Mouse (Mus musculus): Measurements from ENCODE around the gene Rpl31.

Gene Rpl31

DNA sequence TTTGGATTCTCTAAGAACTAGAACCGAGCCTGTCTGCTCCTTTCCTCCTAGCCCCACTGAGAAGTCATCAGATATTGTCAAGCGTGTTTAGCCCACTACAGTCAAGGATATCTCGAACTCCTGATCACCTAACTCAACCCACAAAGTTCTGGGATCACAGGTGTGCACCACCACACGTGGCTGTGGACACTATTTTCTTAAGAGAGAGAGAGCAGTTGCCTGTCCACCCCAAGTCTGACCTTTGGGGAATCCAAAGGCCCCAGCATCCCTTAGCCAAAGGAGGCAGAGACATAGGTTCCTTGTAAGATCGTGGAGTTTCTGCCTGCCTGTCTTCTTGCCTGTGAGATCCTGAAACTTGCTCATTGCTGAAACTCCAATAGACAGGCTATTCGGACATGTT lies 597 bp upstream of the Rpl31 start:
- no peak for DNase-seq (ENCODE audit: low read depth, low spot score)

DNA sequence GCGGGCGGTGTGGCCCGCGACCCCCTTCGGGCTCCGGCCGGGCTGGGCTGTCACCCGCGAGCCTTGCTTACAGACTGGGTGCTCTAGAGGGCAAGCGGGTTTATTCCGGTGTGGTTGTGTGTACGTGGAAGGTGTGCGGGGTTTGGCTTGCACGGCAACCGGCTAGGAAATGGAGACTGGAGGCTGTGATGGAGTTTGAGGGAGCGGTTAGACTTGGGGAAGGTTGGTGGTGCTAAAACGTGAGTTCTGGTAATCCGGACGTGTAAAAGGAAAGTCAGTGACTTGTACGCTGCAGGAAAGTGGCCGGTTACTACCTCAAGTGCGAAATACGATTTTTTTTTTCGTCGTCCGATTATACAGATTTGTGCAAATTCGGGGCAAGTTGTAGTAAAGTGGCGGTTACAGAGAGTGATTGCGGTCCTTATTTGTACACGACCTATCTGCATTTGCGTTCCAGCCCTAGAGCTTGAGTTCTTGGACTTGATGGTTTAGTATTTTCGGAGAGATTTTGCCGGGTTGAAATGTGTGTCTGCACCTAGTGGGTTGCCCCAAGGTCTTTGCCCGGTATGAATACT lies 712 bp downstream of the Rpl31 start:
- no peak for DNase-seq (ENCODE audit: low read depth, low spot score)

DNA sequence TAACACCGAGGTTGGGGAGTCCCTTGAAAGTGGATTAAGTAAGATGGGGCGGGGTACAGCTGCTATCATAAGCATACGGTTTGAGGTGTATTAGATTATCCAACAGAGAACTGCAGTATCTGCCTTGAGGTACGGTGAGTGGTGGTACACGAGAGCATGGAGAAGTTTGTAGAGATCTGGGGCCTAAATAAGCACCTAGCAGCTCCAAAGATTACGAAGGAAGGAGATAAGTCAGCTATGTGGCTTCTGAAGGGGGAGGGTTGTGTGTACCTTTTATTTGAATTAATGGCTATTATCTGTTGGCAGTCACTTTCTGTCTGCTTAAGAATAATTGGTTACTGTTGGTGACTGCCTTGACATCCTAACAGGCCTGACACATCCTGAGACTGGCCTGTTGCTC lies 2.8 kb downstream of the Rpl31 start:
- no peak for DNase-seq (ENCODE audit: low read depth, low spot score)

DNA sequence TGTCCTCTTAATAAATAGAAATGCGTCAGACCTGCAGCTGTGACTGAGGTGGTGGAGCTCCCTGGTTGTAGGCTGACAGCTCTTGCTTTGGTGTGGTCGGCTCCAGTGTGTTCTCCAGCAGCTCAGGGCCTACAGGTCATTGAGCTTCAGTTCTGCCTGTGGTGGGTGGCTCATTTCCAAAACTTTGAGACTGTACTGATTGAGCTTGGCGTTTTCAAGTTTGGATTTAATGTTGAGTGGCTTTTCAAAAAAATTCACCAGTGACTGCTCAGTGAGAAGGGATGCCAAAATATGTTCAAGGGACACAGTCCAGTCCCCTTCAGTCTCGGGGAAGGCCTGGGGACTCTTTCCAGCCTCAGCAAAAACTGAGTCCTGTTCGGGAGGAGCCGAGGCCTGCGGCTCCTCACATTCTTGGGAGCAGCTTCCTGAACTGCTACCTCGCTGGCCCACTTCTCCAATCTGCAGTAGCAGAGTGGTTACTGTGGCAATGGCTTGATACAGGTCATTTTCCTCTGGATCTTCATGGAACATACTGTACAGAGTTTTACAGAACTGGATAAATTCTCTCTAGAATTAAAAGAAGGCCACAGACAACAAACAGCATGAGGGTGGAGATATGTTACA lies 4.7 kb downstream of the Rpl31 start:
- no peak for DNase-seq (ENCODE audit: low read depth, low spot score)

DNA sequence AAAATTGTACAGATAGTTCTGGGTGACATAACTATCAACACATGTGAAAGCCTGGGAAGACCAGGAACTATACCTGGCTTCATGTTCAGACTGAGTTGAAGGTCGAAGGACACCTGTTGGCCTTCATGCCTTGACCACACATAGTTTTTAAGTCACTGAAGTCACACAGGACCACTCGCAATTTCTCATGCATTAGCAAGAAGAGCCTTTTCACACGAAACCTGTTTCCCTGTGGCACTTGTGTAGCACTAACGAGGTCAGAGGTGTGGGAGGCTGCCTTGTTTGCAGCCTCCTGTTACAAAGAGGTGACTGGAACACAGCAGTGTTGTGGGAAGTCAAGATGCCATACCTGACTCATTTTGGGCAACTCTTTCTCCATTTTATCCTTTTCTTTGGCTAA lies 5.7 kb downstream of the Rpl31 start:
- no peak for DNase-seq (ENCODE audit: low read depth, low spot score)

DNA sequence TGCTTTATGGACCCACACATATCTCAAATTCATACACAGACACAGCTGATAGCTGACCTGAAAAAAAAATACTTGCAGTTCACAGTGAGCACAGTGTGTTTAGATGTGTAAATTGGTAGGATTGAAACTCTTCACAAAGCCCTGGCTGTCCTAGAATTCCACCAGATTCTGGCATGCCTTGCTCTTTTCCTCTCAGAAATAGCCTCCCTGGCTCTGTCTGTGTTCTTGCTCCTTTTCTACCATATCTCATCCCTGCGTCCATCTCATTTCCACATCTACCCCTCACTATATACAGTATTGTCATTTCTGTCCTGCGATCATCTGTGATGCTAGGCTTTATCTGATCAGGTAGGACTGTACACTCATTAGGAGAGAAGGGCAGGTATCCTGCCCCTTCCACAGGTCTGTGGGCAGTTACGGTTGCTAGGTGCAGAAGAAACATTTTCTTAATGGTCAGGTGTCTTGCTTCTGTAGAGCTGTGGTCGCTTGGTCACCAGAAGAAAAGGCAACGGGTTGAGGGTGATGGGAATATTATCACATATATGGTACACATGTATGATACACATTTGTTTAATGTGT lies 6.7 kb downstream of the Rpl31 start:
- DNase-seq (ENCODE audit: low read depth, low spot score): no peak

DNA sequence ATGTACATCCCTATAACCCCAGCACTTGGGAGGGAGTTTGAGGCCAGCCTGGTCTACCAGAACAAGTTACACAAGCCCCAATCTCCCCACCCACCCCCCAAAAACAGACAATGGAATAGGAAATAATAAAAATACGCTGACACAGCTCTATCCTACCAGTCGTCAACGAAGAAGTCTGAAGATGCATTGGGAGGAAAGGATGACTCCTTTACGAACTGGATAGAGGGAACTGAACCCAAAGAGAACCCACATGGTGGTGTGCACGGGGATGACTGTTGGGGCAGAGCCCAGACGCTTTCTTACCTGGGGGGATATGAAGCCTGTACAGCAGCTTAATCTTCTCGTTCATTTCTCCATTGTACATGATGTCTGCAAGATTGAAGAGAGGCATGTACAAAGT lies 8.5 kb downstream of the Rpl31 start:
- DNase-seq (ENCODE audit: low read depth, low spot score): no peak

DNA sequence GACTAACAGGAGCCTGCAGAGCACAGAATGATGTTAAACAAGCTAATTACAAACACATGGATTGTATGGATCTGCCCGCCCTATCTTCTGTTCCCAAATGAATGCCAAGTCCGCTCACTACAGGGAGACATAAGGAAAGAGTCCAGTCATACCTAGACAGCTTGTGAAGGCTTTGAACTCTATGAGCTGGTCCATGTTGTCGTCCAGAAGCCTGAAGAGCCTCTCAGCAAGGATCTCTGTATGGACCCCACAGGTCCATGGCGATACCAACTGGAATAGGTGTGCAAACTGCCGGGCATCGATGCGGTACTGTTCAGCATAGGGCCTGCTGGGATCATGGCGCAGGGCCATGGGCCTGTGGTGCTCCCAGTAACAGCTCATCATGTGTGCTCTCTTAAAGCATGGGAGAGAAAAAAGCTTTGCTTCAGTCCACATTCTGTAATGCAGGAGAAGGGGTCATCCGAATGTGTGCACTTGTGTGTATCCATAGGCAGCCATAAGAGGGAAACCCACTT lies 9.1 kb downstream of the Rpl31 start:
- DNase-seq (ENCODE audit: low read depth, low spot score): no peak

DNA sequence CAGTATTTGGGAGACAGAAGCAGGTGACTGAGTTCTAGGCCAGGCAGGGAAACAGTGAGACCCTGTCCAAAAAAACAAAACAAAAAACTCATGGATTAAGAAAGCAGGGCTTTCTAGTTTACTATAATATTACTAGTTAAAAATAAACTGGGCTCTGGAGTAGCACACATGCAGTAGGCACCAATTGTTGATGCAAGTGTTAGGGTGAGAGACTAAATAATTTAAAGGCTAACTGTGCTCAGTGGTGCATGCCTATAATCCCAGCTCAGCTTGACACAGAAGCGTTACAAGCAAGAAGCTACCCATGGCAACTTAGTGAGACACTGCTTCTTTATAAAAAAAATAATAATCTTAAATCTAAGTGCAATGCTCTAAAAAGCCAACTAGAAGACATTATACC lies 10.9 kb downstream of the Rpl31 start:
- no peak for DNase-seq (ENCODE audit: low read depth, low spot score)

DNA sequence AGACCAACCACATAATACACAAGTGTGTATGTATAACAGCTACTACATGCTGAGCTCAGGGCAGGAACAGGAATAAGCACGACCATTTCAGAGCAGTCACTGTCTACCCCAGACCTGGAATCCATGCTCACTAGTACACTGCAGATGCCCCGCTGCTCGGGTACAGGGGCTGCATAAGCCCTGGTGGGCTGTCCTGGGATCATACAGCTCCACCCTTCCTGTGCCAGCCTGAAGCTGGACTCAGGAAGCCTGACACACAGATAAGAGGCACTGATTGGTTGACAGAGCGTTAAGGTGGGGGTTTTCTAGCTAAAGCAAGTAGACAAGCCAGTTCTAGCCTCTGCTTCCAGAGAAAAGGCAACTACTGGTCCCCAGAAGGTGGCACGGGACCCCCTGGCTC lies 11.4 kb downstream of the Rpl31 start:
- DNase-seq (ENCODE audit: low read depth, low spot score): no peak

DNA sequence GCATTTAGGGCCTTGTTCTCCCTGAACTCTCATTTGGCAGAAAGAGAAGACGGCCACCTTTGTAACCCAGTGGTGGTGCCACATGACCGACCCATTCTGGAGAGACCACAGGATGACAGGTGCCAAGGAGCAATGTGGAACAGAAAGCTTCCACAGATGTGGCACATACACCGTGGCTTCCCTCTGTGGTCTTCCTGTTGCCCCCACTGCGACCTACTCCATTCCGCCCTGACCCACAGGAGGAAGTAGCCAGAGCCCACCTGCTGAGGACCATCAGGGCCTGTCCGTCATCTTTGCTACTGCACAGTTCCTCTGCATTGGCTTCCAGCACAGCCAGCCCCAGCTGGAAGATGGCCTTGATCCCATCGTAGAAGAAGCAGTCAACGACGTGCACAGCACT lies 13.4 kb downstream of the Rpl31 start:
- DNase-seq (ENCODE audit: low read depth, low spot score): no peak

DNA sequence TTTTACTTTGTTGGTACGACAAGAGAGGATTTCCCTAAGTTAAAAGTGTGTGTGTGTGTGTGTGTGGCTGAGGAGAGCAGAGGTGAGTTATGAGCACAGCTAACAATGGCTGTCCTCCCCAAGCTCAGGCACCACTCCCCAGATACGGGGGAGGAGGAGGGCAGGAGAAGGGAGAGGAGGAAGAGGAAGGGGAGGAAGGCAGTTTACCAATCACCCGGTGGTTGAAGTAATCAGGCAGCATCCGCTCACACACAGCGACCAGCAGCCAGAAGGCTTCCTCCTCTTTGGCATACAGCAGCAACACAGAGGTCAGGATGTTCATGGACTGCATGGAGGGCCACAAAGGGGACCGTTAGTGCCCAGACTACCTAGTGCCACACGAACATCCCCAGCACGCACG lies 17.3 kb downstream of the Rpl31 start:
- no peak for DNase-seq (ENCODE audit: low read depth, low spot score)

DNA sequence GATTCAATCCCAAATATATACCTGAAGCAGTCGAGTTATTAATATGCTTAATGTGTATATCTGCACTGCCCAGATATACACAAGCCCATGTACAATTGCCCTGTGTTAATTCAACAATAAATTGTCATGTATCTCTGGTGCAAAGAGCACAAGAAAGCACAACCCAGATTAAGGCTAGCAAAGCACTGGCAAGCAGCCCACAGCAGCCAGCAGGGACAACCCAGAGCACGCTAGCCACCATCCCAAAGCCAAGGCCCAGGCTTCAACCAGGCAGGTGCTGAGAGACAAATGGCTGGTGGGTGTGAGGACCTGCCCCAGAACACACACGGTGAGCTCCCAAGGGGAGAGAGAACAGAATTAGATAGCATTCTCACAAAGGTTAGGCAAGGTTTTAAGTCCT lies 18.8 kb downstream of the Rpl31 start:
- DNase-seq (ENCODE audit: low read depth, low spot score): no peak

DNA sequence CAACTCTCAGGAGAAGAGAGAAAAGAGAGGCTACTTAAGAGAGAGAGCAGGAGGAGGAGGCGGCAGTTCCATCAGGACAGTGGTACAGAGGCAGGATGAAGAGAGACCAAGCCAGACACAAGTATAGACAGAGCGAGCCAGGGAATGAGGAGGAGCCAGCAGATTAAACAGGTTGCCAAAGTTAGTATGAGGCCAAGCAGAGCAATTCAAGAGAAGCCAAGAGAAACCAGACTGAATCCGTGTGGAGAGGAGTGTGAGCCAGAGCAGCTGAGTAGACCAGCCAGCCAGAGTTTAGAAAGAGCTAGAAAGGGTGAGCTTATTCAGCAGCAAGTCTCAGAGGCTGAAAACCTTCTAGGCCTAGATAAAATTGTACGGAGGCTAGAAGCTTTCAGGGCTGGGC lies 19.9 kb downstream of the Rpl31 start:
- no peak for DNase-seq (ENCODE audit: low read depth, low spot score)

DNA sequence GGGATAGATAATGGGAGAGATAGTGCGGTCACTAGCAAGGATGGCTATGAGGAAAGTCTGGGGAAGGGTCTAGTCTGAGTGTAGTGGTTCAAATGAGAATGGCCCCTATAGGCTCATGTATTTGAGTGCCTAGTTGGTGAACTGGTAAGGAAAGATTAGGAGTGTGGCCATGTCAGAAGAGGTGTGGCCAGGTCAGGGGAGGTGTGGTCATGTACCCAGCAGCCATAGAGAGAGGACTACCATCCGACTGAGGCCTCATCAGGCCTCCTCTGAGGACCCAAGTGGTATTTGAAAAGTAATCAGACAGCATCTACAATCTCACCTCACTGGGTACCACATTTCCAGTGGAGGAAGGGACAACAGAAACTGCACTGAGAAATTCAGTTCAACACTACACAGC lies 20.5 kb downstream of the Rpl31 start:
- DNase-seq (ENCODE audit: low read depth, low spot score): no peak

DNA sequence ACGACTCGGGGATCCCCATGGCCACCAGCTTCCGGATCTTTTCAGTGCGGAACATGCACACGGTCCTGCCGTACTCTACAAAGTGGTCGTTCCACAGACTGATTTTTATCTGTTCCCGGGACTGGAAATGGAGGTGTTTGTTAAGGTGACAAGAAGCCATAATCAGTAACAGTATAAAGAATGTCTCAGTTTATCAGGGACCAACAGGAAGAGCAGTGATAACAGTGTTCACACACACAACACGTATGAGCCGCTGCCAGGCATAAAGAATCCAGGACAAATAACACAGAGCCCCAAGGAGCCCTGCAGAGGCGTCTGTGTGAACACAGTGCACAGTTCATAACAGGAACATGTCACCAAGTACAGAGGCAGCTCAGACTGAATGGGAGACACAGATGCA lies 21.7 kb downstream of the Rpl31 start:
- DNase-seq (ENCODE audit: low read depth, low spot score): no peak

DNA sequence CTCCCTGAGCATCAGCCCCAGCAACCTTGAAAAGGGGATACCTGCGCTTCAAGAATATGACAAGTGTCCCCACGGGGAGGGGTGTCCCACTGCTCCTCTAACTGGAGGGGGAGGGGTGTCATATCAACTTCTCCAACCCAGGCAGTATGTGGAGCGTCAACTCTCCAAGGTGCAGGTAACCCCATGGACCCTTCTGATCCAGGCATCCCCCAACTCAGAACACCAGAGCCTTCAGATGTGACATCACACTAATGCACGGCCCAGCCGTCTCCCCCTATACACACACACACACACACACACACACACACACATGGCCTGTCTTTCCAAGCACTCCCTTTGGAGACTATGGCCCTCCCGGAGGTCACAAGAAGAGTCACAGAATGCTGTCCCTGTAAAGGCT lies 24.0 kb downstream of the Rpl31 start:
- no peak for DNase-seq (ENCODE audit: low read depth, low spot score)

DNA sequence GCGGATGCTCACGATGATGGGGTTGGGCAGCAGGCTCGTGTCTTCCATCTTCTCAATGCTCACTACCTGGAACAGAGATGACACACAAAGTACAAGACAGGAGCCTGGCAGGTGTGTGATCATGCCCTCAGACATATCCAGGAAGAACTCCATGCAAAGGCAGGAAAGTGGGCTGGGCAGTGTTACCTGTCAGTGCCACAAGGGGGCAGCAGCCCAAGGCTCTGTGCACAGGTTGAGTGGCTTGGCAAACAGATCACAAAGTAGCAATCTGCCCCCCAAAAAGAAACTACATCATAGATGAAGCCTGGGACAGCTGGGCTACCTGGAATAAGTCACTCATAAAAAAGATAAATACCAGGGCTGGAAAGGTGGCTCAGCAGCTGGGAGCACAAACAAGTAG lies 24.5 kb downstream of the Rpl31 start:
- DNase-seq (ENCODE audit: low read depth, low spot score): peak; percentile 47

DNA sequence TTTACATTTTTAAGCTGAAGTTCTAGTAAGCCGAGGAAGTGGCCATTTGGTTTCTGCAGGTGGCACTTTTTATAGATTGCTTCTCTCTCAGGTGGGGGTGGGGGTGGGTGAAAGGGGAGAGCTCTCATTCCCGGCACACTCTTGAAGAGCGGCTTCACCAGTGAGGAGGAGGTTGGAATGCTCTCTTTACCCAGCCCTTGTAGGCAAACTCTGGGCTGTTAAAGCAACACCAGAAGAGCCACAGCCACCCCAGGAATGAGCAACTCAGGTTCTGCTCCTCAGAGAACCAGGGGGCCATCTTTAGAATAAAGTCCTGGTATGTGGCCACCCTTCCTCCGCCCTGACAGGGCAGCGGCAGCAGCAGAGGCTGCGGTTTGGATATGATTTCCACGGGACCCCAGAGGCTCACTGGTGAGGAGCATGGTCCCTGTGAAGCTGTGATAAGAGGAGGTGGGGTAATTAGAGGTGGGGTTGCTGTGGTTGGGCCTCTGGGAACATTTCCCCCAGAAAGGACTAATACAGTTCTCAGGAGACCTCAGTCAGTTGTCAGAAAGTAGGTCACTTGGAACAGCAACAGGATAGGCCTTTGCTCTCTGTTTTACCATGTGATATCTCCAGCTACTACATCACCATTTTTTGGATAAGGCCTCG lies 25.7 kb downstream of the Rpl31 start:
- no peak for DNase-seq (ENCODE audit: low read depth, low spot score)

DNA sequence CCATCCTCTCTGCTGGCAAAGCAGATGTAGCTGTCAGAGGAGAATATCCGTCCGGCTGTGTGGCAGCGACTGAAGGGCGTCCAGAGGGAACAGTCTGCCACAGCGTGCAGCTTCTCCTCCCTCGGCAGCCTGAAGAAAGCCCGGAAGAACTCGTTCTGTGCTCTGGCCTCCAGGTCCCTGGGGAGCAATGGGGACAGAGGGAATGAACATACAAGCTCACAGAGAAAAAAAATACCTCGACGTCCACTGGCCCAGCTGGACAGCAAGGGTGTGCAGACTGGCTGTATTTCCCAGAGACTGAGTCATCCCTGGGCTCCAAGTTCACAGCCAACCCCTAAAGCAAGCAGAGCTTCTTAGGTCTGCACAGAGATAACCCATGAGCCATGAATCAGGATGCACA lies 26.5 kb downstream of the Rpl31 start:
- DNase-seq (ENCODE audit: low read depth, low spot score): no peak

DNA sequence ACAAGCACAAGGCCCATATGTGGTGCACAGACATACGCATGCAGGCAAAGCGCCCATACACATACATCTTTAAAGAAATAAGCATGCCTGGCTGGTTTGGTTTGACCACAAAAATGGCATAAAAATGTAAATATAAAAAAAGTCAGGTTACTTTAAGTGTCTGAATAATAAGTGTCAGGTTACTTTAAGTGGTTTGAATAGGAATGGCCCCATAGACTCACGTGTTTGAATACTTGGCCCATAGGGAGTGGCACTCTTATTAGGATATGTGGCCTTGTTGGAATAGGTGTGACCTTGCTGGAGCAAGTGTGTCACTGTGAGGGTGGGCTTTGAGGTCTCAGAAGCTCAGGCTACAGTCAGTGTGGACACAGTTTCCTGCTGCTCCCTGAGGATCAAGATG lies 27.0 kb downstream of the Rpl31 start:
- no peak for DNase-seq (ENCODE audit: low read depth, low spot score)

DNA sequence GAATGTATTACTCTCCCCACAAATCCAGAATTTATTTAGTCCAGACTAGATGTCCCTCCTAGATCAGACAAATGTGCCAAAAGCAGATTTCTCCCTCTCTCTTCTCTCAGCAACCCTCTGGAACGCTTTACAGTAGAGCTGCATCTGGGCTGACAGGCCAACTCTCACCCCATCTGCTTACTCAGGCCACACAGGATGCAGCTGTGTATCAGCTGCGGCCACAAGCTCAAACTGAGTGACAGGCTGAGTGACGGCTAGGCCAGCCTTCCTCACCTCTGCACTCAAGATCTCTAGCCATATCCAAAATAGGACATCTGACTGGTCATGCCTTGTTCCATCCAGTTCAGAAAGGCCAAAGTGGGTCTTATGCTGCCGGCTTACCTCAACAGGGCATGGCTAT lies 28.7 kb downstream of the Rpl31 start:
- no peak for DNase-seq (ENCODE audit: low read depth, low spot score)

DNA sequence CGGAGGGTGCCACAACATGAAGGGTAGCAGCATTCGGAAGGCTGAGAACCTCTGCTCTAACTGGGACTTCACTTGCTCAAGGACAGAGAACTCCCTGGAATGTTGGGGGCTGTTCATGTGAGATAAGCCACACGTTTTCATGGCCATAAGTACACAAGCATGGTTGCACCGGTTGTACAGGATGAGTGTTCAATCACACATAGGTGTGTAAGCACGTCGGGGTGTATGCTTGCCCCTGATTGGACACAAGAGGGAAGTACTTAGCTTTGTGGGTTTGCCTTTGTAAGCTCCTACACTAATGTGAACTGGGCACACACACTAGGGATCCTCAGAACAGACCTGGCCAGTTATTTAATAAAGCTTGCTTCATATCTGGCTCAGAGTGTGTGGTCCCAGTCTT lies 30.6 kb downstream of the Rpl31 start:
- DNase-seq (ENCODE audit: low read depth, low spot score): no peak
